Mouse (Mus musculus) kidney, adult 2 months (tissue): ENCODE measurements at regions not wholly inside any gene's neighbourhood (a gene's known extent, or its start where the extent isn't known, plus 50 kb on each side); places are given as distances from the start of the nearest gene placed in this dataset.
A peak's percentile ranks its signal among the peaks of the same experiment; 100 is the strongest.
"Not testable (repeated sequence)": the region's sequence is repeated elsewhere in the genome, so short reads cannot be mapped to it uniquely, and the experiment has no call there.

ENCODE experiments used
- DNase-seq: peaks from one replicate; pipeline ENCODE4 v3.0.0; 2021
- H3K27ac ChIP-seq: fragments of 200-500 bp; 2 replicates; pipeline ENCODE4 v1.5.1; 2012; ENCODE audit warnings: low read depth, low read length, control low read depth, inconsistent platforms; ENCODE audit not compliant: insufficient read depth
- H3K27me3 ChIP-seq: fragments of 200-500 bp; replicated peaks from 2 replicates; pipeline ENCODE4 v1.6.1; 2012; ENCODE audit warnings: mild to moderate bottlenecking, moderate library complexity, low read length, inconsistent platforms; ENCODE audit not compliant: control insufficient read depth, insufficient read depth
- H3K36me3 ChIP-seq: fragments of 200-500 bp; 2 replicates; pipeline ENCODE4 v1.6.1; 2012; ENCODE audit warnings: mild to moderate bottlenecking, moderate library complexity, low read length, inconsistent platforms; ENCODE audit not compliant: control insufficient read depth, insufficient read depth
- H3K4me1 ChIP-seq: fragments of 200-500 bp; 2 replicates; pipeline ENCODE4 v1.6.1; 2011; ENCODE audit warnings: low read length; ENCODE audit not compliant: control insufficient read depth, insufficient read depth
- H3K4me3 ChIP-seq: fragments of 200-500 bp; 2 replicates; pipeline ENCODE4 v1.5.1; 2011; ENCODE audit warnings: mild to moderate bottlenecking, low read depth, low read length, control low read depth; ENCODE audit not compliant: insufficient read depth
- CTCF ChIP-seq: fragments of 200-500 bp; conservative IDR thresholded peaks from 2 replicates; pipeline ENCODE4 v1.5.1; 2011; ENCODE audit warnings: low read depth, mild to moderate bottlenecking, control low read depth, low read length, moderate library complexity, mixed read lengths; ENCODE audit not compliant: insufficient read depth, insufficient read length
- POLR2A ChIP-seq: fragments of 200-500 bp; IDR thresholded peaks from one replicate; pipeline ENCODE4 v1.6.1; 2011; ENCODE audit warnings: low read depth, low read length, control low read depth
- WGBS: fragments of 180-500 bp; shearing (Covaris S2); methylation state at CpG from one replicate; pipeline ENCODE4 v1.1.7; 2018; 5-methylcytosine and 5-hydroxymethylcytosine counted together

DNA sequence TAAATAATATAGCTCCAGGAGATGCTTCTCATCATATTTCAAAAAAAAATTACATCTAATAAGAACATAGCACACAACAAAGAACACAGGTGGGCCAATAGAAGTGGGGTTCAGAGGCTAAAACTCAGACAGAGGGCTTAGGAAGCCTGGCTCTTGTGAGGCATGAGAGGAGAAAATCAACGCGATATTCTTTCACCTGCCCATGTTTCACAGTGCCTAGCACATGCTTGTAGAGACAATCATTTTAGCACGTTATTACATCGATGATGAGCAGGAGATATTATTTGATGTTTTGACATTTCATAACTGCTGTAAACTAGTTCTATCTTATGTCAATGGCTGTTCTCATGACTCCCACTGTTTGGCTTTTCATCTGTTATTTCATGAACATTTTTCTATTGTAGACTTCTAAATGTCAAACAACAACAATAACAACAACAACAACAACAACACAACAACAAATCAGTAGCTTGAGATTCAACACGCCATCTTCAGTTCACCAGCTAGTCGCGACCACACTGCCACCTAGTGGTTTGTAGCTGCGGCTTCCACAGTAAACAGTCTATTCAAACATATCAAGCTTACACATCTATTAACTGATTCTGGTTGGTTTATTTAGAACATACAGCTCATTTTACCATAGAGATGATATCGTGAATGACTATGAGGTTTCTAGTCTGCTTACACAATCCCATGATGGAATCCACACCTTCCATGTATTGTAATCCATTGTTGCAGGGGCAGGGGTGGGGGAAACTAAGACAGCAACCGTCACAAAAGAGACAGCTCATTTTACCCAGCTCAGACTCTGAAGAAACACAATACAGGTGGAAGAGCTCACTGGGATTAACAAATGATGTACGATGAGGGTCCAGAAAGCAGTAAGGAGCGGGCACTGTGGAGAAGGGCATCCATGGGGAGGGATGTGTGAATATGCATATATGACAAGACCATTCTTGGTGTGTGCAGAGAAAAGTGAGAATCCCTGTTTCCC is 60.5 kb upstream of the Tmem200a start:
- no peaks in the 10 kb centered on the region for H3K27me3 ChIP-seq
- no peaks in the 10 kb centered on the region for H3K36me3 ChIP-seq
- WGBS, result 27% methylated on average over 12 of the region's 12 CpGs
- no peak for TF ChIP-seq POLR2A
- peak; percentile 80 for TF ChIP-seq CTCF
- DNase-seq, result peak; percentile 31
- no peak overlapping the region for H3K27ac ChIP-seq
- H3K4me3 ChIP-seq, result no peak overlapping the region
- no peaks in the 10 kb centered on the region for H3K4me1 ChIP-seq

DNA sequence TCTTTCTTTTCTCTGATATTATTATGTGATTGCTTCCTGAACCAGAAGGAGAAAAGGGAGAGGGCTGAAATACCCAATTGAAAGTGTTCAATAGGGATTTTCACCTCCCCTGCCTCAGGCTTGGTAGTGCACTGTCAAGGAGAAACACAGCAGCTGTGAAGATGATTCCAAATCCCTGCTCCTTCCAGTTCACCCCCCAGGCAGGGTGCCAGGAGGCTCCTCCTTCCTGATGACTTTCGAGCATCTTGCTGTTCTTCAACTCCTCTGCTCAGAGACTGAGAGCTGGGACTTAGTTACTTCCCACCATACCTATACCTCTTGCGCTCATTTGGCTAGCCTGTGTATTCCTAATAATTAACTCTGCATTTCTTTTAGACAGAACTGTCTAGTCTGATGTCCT is 73.7 kb upstream of the Tmem200a start:
- no peak for TF ChIP-seq POLR2A
- no peak for TF ChIP-seq CTCF
- no peak overlapping the region for H3K4me3 ChIP-seq
- H3K27ac ChIP-seq, result no peak overlapping the region
- no peak for DNase-seq
- H3K27me3 ChIP-seq, result no peaks in the 10 kb centered on the region; the same call in 1 of the 2 replicates
- no peaks in the 10 kb centered on the region for H3K36me3 ChIP-seq
- 76% methylated on average over 2 of the region's 2 CpGs for WGBS
- no peaks in the 10 kb centered on the region for H3K4me1 ChIP-seq

DNA sequence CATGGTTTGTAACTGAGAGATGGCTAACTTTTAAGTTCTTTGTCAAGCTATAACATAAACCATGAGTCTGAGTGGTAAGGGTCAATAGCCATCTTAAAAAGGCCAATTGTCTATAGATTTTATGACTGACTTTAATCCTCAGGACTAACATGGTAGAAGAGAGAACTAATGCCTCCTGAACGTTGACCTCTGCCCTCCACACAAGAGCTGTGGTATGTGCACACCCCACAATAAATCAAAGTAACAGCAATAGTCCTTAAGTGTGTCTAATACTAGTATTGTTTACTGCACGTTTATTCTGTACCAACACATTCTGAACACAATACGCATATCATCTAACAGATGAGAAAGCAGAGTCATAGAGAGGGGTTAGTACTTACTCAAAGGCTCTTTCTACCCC is 70.7 kb upstream of the Samd3 start:
- TF ChIP-seq CTCF, result no peak
- no peak for TF ChIP-seq POLR2A
- no peak overlapping the region for H3K27ac ChIP-seq
- no peaks in the 10 kb centered on the region for H3K36me3 ChIP-seq
- H3K4me1 ChIP-seq, result no peaks in the 10 kb centered on the region
- no peaks in the 10 kb centered on the region for H3K27me3 ChIP-seq
- no peak overlapping the region for H3K4me3 ChIP-seq
- 37% methylated on average over 3 of the region's 3 CpGs for WGBS
- DNase-seq, result no peak

DNA sequence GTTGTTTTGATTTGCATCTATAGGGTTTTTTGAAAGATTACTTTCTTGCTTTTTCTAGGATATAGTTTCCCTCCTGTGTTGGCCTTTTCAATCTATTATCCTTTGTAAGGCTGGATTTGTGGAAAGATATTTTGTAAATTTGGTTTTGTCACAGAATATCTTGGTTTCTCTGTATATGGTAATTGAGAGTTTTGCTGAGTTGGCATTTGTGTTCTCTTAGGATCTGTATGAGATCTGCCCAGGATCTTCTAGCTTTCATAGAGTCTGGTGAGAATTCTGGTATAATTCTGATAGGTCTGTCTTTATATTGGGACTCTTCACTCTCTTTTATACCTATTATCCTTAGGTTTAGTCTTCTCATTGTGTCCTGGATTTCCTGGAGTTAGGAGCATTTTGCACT is 68.4 kb upstream of the Samd3 start:
- H3K36me3 ChIP-seq, H3K27me3 ChIP-seq, H3K4me1 ChIP-seq, DNase-seq, H3K4me3 ChIP-seq, H3K27ac ChIP-seq: not testable (repeated sequence)

DNA sequence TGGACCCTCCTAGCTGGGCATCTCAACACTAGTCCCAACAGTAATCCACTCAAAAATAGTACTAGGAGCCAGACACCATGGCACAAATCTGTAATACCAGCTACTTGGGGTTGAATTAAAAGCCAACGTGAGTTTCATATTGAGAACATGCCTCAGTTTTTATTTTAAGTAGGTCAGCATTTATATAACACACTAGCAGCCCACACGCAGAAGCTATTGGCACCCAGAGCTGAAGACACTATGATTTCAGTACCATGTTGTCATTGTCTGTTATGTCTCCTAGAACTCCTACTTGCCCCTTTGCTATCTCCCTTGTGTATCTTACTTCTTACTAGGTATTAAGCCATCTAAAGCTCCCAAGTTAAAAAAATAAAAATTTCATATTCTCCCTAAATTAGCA is 65.0 kb upstream of the Samd3 start:
- WGBS, result 75% methylated on average over 2 of the region's 2 CpGs
- H3K36me3 ChIP-seq, result no peaks in the 10 kb centered on the region
- H3K4me3 ChIP-seq, result no peak overlapping the region
- DNase-seq, result no peak
- H3K4me1 ChIP-seq, result no peaks in the 10 kb centered on the region
- H3K27me3 ChIP-seq, result no peaks in the 10 kb centered on the region
- no peak overlapping the region for H3K27ac ChIP-seq
- no peak for TF ChIP-seq CTCF
- TF ChIP-seq POLR2A, result no peak

DNA sequence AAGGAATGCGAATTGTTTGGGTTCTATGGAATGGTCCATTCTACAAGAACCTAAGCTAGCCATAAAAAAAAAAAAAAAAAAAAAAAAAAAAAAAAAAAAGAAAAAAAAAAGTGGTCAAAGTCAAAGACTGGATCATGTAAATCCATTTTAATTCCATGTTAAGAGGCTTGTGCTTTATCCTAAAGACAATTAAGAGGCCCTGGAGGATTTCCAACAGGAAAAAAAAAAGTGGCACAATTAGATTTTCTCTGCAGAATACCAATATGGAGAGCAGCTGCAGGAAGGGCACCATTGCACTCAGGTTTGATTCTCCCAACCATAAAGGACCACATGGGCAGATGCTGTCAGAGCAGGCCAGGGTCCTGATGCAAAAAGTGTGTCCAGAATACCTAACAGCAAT is 51.9 kb upstream of the Samd3 start:
- TF ChIP-seq CTCF, result no peak
- TF ChIP-seq POLR2A, result no peak
- no peak for DNase-seq
- Histone ChIP-seq H3K4me3 (no peak overlapping the region), H3K4me1 (no peaks in the 10 kb centered on the region), H3K27me3 (no peaks in the 10 kb centered on the region), H3K36me3 (no peaks in the 10 kb centered on the region), H3K27ac (no peak overlapping the region)
- 97% methylated on average over 1 of the region's 1 CpGs for WGBS

DNA sequence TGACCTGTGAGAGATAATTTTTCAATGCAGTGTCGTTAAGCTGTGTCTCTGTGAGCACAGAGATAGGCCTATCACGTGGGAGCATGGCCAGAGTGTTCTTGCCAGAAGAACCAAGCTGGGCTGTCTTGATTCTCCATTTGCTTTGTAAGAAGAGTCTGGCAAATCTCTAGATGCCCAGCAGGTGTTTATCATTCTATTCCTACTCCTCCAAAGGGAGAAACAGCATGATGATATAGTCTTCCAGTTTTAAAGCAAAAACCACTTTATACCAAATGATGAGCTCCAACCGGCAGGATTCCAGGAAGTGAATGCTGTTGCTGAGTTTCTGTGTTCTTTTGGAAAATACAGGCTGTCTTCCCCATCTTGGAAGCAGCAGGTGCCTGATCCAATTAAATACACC is 51.2 kb upstream of the Samd3 start:
- H3K4me3 ChIP-seq, result no peak overlapping the region
- 81% methylated on average over 3 of the region's 3 CpGs for WGBS
- no peaks in the 10 kb centered on the region for H3K36me3 ChIP-seq

More for the DNA sequence above, 51.2 kb upstream of the Samd3 start:
- H3K4me1 ChIP-seq, result no peaks in the 10 kb centered on the region
- no peaks in the 10 kb centered on the region for H3K27me3 ChIP-seq
- DNase-seq, result no peak
- no peak overlapping the region for H3K27ac ChIP-seq
- no peak for TF ChIP-seq POLR2A
- TF ChIP-seq CTCF, result no peak
